Mouse (Mus musculus) G1E (cell line): ENCODE results near the gene Trpc5os. TPM values are rescaled to one million over a fixed set of nuclear protein-coding genes. Genes with fewer than 3 reads are reported as not detected.

ENCODE experiments used
- ATAC-seq: 2 replicates; pipeline ENCODE4 v1.8.0; 2016; ENCODE audit warnings: mild to moderate bottlenecking; ENCODE audit not compliant: insufficient number of reproducible peaks, poor library complexity, low FRiP score, severe bottlenecking; ENCODE audit errors: extremely low read depth
- DNase-seq: peaks from one replicate; pipeline ENCODE4 v3.0.0; 2012; ENCODE audit warnings: low spot score
- H3K27me3 ChIP-seq: 2 replicates; pipeline ENCODE4 v1.6.1; 2012; ENCODE audit warnings: mild to moderate bottlenecking, low read length, inconsistent platforms; ENCODE audit not compliant: insufficient read depth
- H3K36me3 ChIP-seq: replicated peaks from 2 replicates; pipeline ENCODE3; 2012; ENCODE audit warnings: mild to moderate bottlenecking, inconsistent platforms
- H3K4me1 ChIP-seq: 2 replicates; pipeline ENCODE4 v1.6.1; 2012; ENCODE audit warnings: low read depth, low read length, inconsistent platforms, mixed read lengths; ENCODE audit not compliant: insufficient read depth
- H3K4me3 ChIP-seq: 2 replicates; pipeline ENCODE4 v1.5.1; 2012; ENCODE audit warnings: low read depth, mild to moderate bottlenecking, inconsistent platforms, low read length, moderate library complexity, mixed read lengths
- H3K9me3 ChIP-seq: replicated peaks from 2 replicates; pipeline ENCODE4 v1.6.1; 2012; ENCODE audit warnings: inconsistent platforms
- CTCF ChIP-seq: IDR thresholded peaks from 2 replicates; pipeline ENCODE4 v1.5.1; 2012; ENCODE audit warnings: low read depth, low read length, inconsistent platforms, mixed read lengths
- GATA1 ChIP-seq: IDR thresholded peaks from 2 replicates; pipeline ENCODE4 v1.6.1; 2012; ENCODE audit warnings: borderline replicate concordance, low read length, inconsistent platforms, mixed read lengths
- GATA2 ChIP-seq: IDR thresholded peaks from 2 replicates; pipeline ENCODE4 v1.6.1; 2012; ENCODE audit warnings: low read depth, low read length, inconsistent platforms, borderline replicate concordance
- POLR2AphosphoS5 ChIP-seq: IDR thresholded peaks from 2 replicates; pipeline ENCODE4 v1.6.1; 2012; ENCODE audit warnings: low read depth, low read length, inconsistent platforms; ENCODE audit not compliant: insufficient replicate concordance
- TAL1 ChIP-seq: conservative IDR thresholded peaks from 2 replicates; pipeline ENCODE4 v1.6.1; 2012; ENCODE audit warnings: low read depth, low read length, inconsistent platforms, mixed read lengths
- polyA plus RNA-seq: library from polyadenylated mRNA; stranded (reverse); fragments of >175 nt; gene quantifications from 2 replicates; pipeline ENCODE4 v1.2.3, GENCODE M21; 2012
- total RNA-seq, 2 experiments: library from RNA; stranded (forward) in 1 of 2; stranded (reverse) in 1 of 2; fragments of 200-1000 nt in 1 of 2; fragments of >200 nt in 1 of 2; fragmentation: Nextera tagmentation in 1 of 2; gene quantifications; 2 replicates each; pipeline ENCODE4 v1.2.3; 2014 to 2017

Trpc5os gene
- total and polyA plus RNA-seq, 3 experiments, result 0.11 TPM; not detected in 2

GRCm38 (mm10) chrX:144523239-144523638, 66.9 kb downstream of the Trpc5os start:
- Histone ChIP-seq H3K4me1 (no peaks in the 10 kb centered on the region), H3K27me3 (no peaks in the 10 kb centered on the region), H3K36me3 (no peaks in the 10 kb centered on the region), H3K9me3 (no peaks in the 10 kb centered on the region), H3K4me3 (no peak overlapping the region)
- no peak for ATAC-seq
- DNase-seq, result no peak
- TF ChIP-seq GATA1 (no peak), TAL1 (no peak), POLR2AphosphoS5 (no peak)

- TF ChIP-seq TAL1, result no peak
- TF ChIP-seq GATA1, result no peak
- no peak for TF ChIP-seq GATA2
- TF ChIP-seq POLR2AphosphoS5, result no peak
- TF ChIP-seq CTCF, result no peak
- Histone ChIP-seq H3K36me3 (no peaks in the 10 kb centered on the region), H3K9me3 (no peaks in the 10 kb centered on the region), H3K4me1 (no peaks in the 10 kb centered on the region), H3K4me3 (no peak overlapping the region), H3K27me3 (no peaks in the 10 kb centered on the region)
- DNase-seq, result no peak
- no peak for ATAC-seq
These were observed 69.7 kb downstream of the Trpc5os start for GRCm38 (mm10) chrX:144526042-144526441.

Other genes starting within 250 kb of the Trpc5os start
- gene Alg13, start 138.8 kb upstream of the Trpc5os start, total RNA-seq (2014; fragmentation: Nextera tagmentation), result 57.0 and 60.6 TPM in 2 replicates
- gene Alg13, start 138.8 kb upstream of the Trpc5os start, total RNA-seq (2017), result 23.4 and 24.9 TPM in 2 replicates
- gene Alg13, start 138.8 kb upstream of the Trpc5os start, polyA plus RNA-seq, result 3.0 and 5.5 TPM in 2 replicates
- gene Trpc5, start 231.6 kb downstream of the Trpc5os start, total RNA-seq (2014; fragmentation: Nextera tagmentation), result not detected in 2 replicates
- under 0.01 TPM in 1 of 2 replicates, not detected in the other for gene Trpc5, start 231.6 kb downstream of the Trpc5os start, total RNA-seq (2017)
- not detected in 2 replicates for gene Trpc5, start 231.6 kb downstream of the Trpc5os start, polyA plus RNA-seq
- gene Rtl4, start 232.3 kb downstream of the Trpc5os start, total RNA-seq (2014; fragmentation: Nextera tagmentation), result not detected in 2 replicates
- gene Rtl4, start 232.3 kb downstream of the Trpc5os start, total RNA-seq (2017), result 0.17 TPM in 1 of 2 replicates, not detected in the other
- gene Rtl4, start 232.3 kb downstream of the Trpc5os start, polyA plus RNA-seq, result not detected in 2 replicates